Mouse (Mus musculus): Measurements from ENCODE around the gene Hdac10. TPM values are rescaled to one million over a fixed set of nuclear protein-coding genes. Genes with fewer than 3 reads are reported as not detected.

Hdac10 gene
- polyA plus RNA-seq, 1 experiment from 2014 or later = 29.2 TPM

GRCm38 (mm10) chr15:89172276-89172935, 43.9 kb upstream of the Hdac10 start:
- H3K36me3 ChIP-seq (ENCODE audit: control insufficient read depth, insufficient read depth, low read length) = peaks cover 5% of the 10 kb centered on the region
- H3K4me3 ChIP-seq (ENCODE audit: low read length) = peak overlapping the region; percentile 57
- no peaks in the 10 kb centered on the region for H3K9me3 ChIP-seq (ENCODE audit: control insufficient read depth, low read length)
- peak overlapping the region; percentile 96 for H3K4me2 ChIP-seq (ENCODE audit: low read length)
- H3K27me3 ChIP-seq (replicated peaks; ENCODE audit: control insufficient read depth, insufficient read depth, low read length) = no peaks in the 10 kb centered on the region
- H3K9ac ChIP-seq (ENCODE audit: low read depth, low read length) = peak overlapping the region; percentile 78
- peaks cover 68% of the 10 kb centered on the region for H3K4me1 ChIP-seq (ENCODE audit: control insufficient read depth, insufficient read depth, low read depth, low read length)
- no peak for ATAC-seq
- 26% methylated on average over 17 of the region's 17 CpGs for WGBS
- peak overlapping the region; percentile 80 for H3K27ac ChIP-seq (ENCODE audit: low read depth, low read length)

GRCm38 (mm10) chr15:89171526-89172051, 43.1 kb upstream of the Hdac10 start:
- Histone ChIP-seq H3K9me3 (ENCODE audit: control insufficient read depth, low read length) (no peaks in the 10 kb centered on the region), H3K4me2 (ENCODE audit: low read length) (no peak overlapping the region), H3K4me3 (ENCODE audit: low read length) (no peak overlapping the region), H3K4me1 (ENCODE audit: control insufficient read depth, insufficient read depth, low read depth, low read length) (peaks cover 60% of the 10 kb centered on the region), H3K36me3 (ENCODE audit: control insufficient read depth, insufficient read depth, low read length) (peaks cover 13% of the 10 kb centered on the region), H3K9ac (ENCODE audit: low read depth, low read length) (no peak overlapping the region), H3K27me3 (replicated peaks; ENCODE audit: control insufficient read depth, insufficient read depth, low read length) (no peaks in the 10 kb centered on the region), H3K27ac (ENCODE audit: low read depth, low read length) (no peak overlapping the region; the same call in 1 of the 2 replicates)
- WGBS = 90% methylated on average over 5 of the region's 5 CpGs
- ATAC-seq = no peak

- H3K36me3 ChIP-seq (ENCODE audit: control insufficient read depth, insufficient read depth, low read length) = peaks cover 27% of the 10 kb centered on the region
- ATAC-seq = no peak
- no peak overlapping the region for H3K9ac ChIP-seq (ENCODE audit: low read depth, low read length)
- no peaks in the 10 kb centered on the region for H3K27me3 ChIP-seq (replicated peaks; ENCODE audit: control insufficient read depth, insufficient read depth, low read length)
- no peak overlapping the region for H3K4me2 ChIP-seq (ENCODE audit: low read length)
- peaks cover 50% of the 10 kb centered on the region for H3K4me1 ChIP-seq (ENCODE audit: control insufficient read depth, insufficient read depth, low read depth, low read length)
- 71% methylated on average over 3 of the region's 3 CpGs for WGBS
- H3K4me3 ChIP-seq (ENCODE audit: low read length) = no peak overlapping the region
- H3K9me3 ChIP-seq (ENCODE audit: control insufficient read depth, low read length) = no peaks in the 10 kb centered on the region
- no peak overlapping the region for H3K27ac ChIP-seq (ENCODE audit: low read depth, low read length)
Observed at GRCm38 (mm10) chr15:89170102-89170501, 41.6 kb upstream of the Hdac10 start.

- peaks cover 44% of the 10 kb centered on the region for H3K4me1 ChIP-seq (ENCODE audit: control insufficient read depth, insufficient read depth, low read depth, low read length)
- H3K4me2 ChIP-seq (ENCODE audit: low read length) = 0 out of 2 replicates have a peak overlapping the region, but pooled peaks have one; percentile 0
- peaks cover 32% of the 10 kb centered on the region for H3K36me3 ChIP-seq (ENCODE audit: control insufficient read depth, insufficient read depth, low read length)
Observed at GRCm38 (mm10) chr15:89169431-89169830, 40.9 kb upstream of the Hdac10 start.

GRCm38 (mm10) chr15:89168922-89169321, 40.4 kb upstream of the Hdac10 start:
- H3K9me3 ChIP-seq (ENCODE audit: control insufficient read depth, low read length) = no peaks in the 10 kb centered on the region
- WGBS = 43% methylated on average over 10 of the region's 10 CpGs
- no peaks in the 10 kb centered on the region for H3K27me3 ChIP-seq (replicated peaks; ENCODE audit: control insufficient read depth, insufficient read depth, low read length)
- no peak overlapping the region for H3K9ac ChIP-seq (ENCODE audit: low read depth, low read length)
- 0 out of 2 replicates have a peak overlapping the region, but pooled peaks have one; percentile 0 for H3K4me2 ChIP-seq (ENCODE audit: low read length)
- no peak for ATAC-seq
- no peak overlapping the region for H3K4me3 ChIP-seq (ENCODE audit: low read length)
- H3K4me1 ChIP-seq (ENCODE audit: control insufficient read depth, insufficient read depth, low read depth, low read length) = peaks cover 40% of the 10 kb centered on the region
- peak overlapping the region; percentile 41 for H3K27ac ChIP-seq (ENCODE audit: low read depth, low read length)
- H3K36me3 ChIP-seq (ENCODE audit: control insufficient read depth, insufficient read depth, low read length) = peaks cover 32% of the 10 kb centered on the region

More at GRCm38 (mm10) chr15:89169431-89169830, 40.9 kb upstream of the Hdac10 start:
- 6% methylated on average over 10 of the region's 10 CpGs for WGBS
- Histone ChIP-seq H3K9ac (ENCODE audit: low read depth, low read length) (no peak overlapping the region), H3K27me3 (replicated peaks; ENCODE audit: control insufficient read depth, insufficient read depth, low read length) (no peaks in the 10 kb centered on the region), H3K9me3 (ENCODE audit: control insufficient read depth, low read length) (no peaks in the 10 kb centered on the region), H3K4me3 (ENCODE audit: low read length) (no peak overlapping the region), H3K27ac (ENCODE audit: low read depth, low read length) (peak overlapping the region; percentile 41; the same call in 1 of the 2 replicates)
- peak; percentile 65 for ATAC-seq

- Histone ChIP-seq H3K4me2 (ENCODE audit: low read length) (no peak overlapping the region), H3K36me3 (ENCODE audit: control insufficient read depth, insufficient read depth, low read length) (peaks cover 59% of the 10 kb centered on the region), H3K4me3 (ENCODE audit: low read length) (no peak overlapping the region), H3K9me3 (ENCODE audit: control insufficient read depth, low read length) (no peaks in the 10 kb centered on the region), H3K27ac (ENCODE audit: low read depth, low read length) (no peak overlapping the region), H3K9ac (ENCODE audit: low read depth, low read length) (no peak overlapping the region), H3K27me3 (replicated peaks; ENCODE audit: control insufficient read depth, insufficient read depth, low read length) (no peaks in the 10 kb centered on the region), H3K4me1 (ENCODE audit: control insufficient read depth, insufficient read depth, low read depth, low read length) (peaks cover 15% of the 10 kb centered on the region)
- no peak for ATAC-seq
- 95% methylated on average over 12 of the region's 12 CpGs for WGBS
Observed at GRCm38 (mm10) chr15:89165478-89165877, 37.0 kb upstream of the Hdac10 start.

GRCm38 (mm10) chr15:89161397-89161796, 32.9 kb upstream of the Hdac10 start:
- H3K27me3 ChIP-seq (replicated peaks; ENCODE audit: control insufficient read depth, insufficient read depth, low read length) = no peaks in the 10 kb centered on the region
- ATAC-seq = no peak
- H3K4me2 ChIP-seq (ENCODE audit: low read length) = no peak overlapping the region
- no peaks in the 10 kb centered on the region for H3K4me1 ChIP-seq (ENCODE audit: control insufficient read depth, insufficient read depth, low read depth, low read length)
- peaks cover 84% of the 10 kb centered on the region for H3K36me3 ChIP-seq (ENCODE audit: control insufficient read depth, insufficient read depth, low read length)
- H3K27ac ChIP-seq (ENCODE audit: low read depth, low read length) = no peak overlapping the region
- no peaks in the 10 kb centered on the region for H3K9me3 ChIP-seq (ENCODE audit: control insufficient read depth, low read length)
- no peak overlapping the region for H3K9ac ChIP-seq (ENCODE audit: low read depth, low read length)
- no peak overlapping the region for H3K4me3 ChIP-seq (ENCODE audit: low read length)
- 85% methylated on average over 9 of the region's 9 CpGs for WGBS

- 90% methylated on average over 16 of the region's 16 CpGs for WGBS
- H3K4me3 ChIP-seq (ENCODE audit: low read length) = no peak overlapping the region
- no peak overlapping the region for H3K9ac ChIP-seq (ENCODE audit: low read depth, low read length)
- no peak overlapping the region for H3K4me2 ChIP-seq (ENCODE audit: low read length)
- H3K36me3 ChIP-seq (ENCODE audit: control insufficient read depth, insufficient read depth, low read length) = peaks cover 85% of the 10 kb centered on the region
- H3K4me1 ChIP-seq (ENCODE audit: control insufficient read depth, insufficient read depth, low read depth, low read length) = no peaks in the 10 kb centered on the region
- H3K27me3 ChIP-seq (replicated peaks; ENCODE audit: control insufficient read depth, insufficient read depth, low read length) = no peaks in the 10 kb centered on the region
- H3K27ac ChIP-seq (ENCODE audit: low read depth, low read length) = no peak overlapping the region
- ATAC-seq = no peak
- no peaks in the 10 kb centered on the region for H3K9me3 ChIP-seq (ENCODE audit: control insufficient read depth, low read length)
Observed at GRCm38 (mm10) chr15:89158516-89158915, 30.0 kb upstream of the Hdac10 start.

- no peak overlapping the region for H3K4me3 ChIP-seq (ENCODE audit: low read length)
- H3K9ac ChIP-seq (ENCODE audit: low read depth, low read length) = no peak overlapping the region
- 70% methylated on average over 7 of the region's 7 CpGs for WGBS
- H3K4me2 ChIP-seq (ENCODE audit: low read length) = no peak overlapping the region
- ATAC-seq = no peak
- H3K4me1 ChIP-seq (ENCODE audit: control insufficient read depth, insufficient read depth, low read depth, low read length) = no peaks in the 10 kb centered on the region
- H3K36me3 ChIP-seq (ENCODE audit: control insufficient read depth, insufficient read depth, low read length) = peaks cover 82% of the 10 kb centered on the region
- no peaks in the 10 kb centered on the region for H3K9me3 ChIP-seq (ENCODE audit: control insufficient read depth, low read length)
- no peak overlapping the region for H3K27ac ChIP-seq (ENCODE audit: low read depth, low read length)
- no peaks in the 10 kb centered on the region for H3K27me3 ChIP-seq (replicated peaks; ENCODE audit: control insufficient read depth, insufficient read depth, low read length)
Observed at GRCm38 (mm10) chr15:89157954-89158353, 29.5 kb upstream of the Hdac10 start.

Data from hindbrain, embryonic 16.5 days (tissue).